Mouse (Mus musculus) myocyte (in vitro differentiated cells): ENCODE results near the gene Thumpd2.

ENCODE experiments used
- CEBPB ChIP-seq: IDR thresholded peaks from 2 replicates; pipeline ENCODE4 v1.6.1; 2011; ENCODE audit warnings: mild to moderate bottlenecking, moderate library complexity; ENCODE audit not compliant: poor library complexity, insufficient read depth, severe bottlenecking
- E2F4 ChIP-seq: IDR thresholded peaks from one replicate; pipeline ENCODE4 v1.6.1; 2011; ENCODE audit warnings: mild to moderate bottlenecking, control low read depth, moderate library complexity; ENCODE audit not compliant: insufficient read depth
- MAX ChIP-seq: IDR thresholded peaks from one replicate; pipeline ENCODE4 v1.6.1; 2011; ENCODE audit warnings: low read depth, mild to moderate bottlenecking, control low read depth
- MYOD1 ChIP-seq, 3 experiments: IDR thresholded peaks; one replicate each; pipeline ENCODE4 v1.6.1; 2011; ENCODE audit warnings: control low read depth in 2 of 3, low read depth in 2 of 3, mild to moderate bottlenecking in 2 of 3, moderate library complexity in 1 of 3; ENCODE audit not compliant: insufficient read length in 2 of 3, control insufficient read depth in 1 of 3
- MYOG ChIP-seq, 3 experiments: IDR thresholded peaks; one replicate each; pipeline ENCODE4 v1.6.1; 2011; ENCODE audit warnings: control low read depth in 2 of 3, low read depth in 2 of 3, mild to moderate bottlenecking in 2 of 3; ENCODE audit not compliant: insufficient read length in 2 of 3, control insufficient read depth in 1 of 3, insufficient read depth in 1 of 3
- POLR2A ChIP-seq: IDR thresholded peaks from one replicate; pipeline ENCODE4 v1.6.1; 2011; ENCODE audit warnings: low read depth, mild to moderate bottlenecking, control low read depth, moderate library complexity; ENCODE audit not compliant: insufficient read length
- POLR2AphosphoS2 ChIP-seq: IDR thresholded peaks from one replicate; pipeline ENCODE4 v1.6.1; 2011; ENCODE audit warnings: low read depth, control low read depth; ENCODE audit not compliant: insufficient read length
- SRF ChIP-seq: IDR thresholded peaks from one replicate; pipeline ENCODE4 v1.6.1; 2011; ENCODE audit warnings: low read depth; ENCODE audit not compliant: control insufficient read depth, insufficient read length
- TCF12 ChIP-seq: IDR thresholded peaks from one replicate; pipeline ENCODE4 v1.6.1; 2011; ENCODE audit warnings: mild to moderate bottlenecking, control low read depth; ENCODE audit not compliant: poor library complexity, insufficient read depth, severe bottlenecking
- USF1 ChIP-seq: IDR thresholded peaks from one replicate; pipeline ENCODE4 v1.6.1; 2011; ENCODE audit warnings: low read depth, mild to moderate bottlenecking, control low read depth, moderate library complexity

- TF ChIP-seq CEBPB (no peak), TCF12 (no peak), POLR2AphosphoS2 (no peak), E2F4 (no peak), POLR2A (no peak), USF1 (no peak), MYOD1 (IDR thresholded peaks at IDR 0.05; ENCODE audit: control insufficient read depth in 1 of 3, insufficient read length in 2 of 3, low read depth in 2 of 3) (no peak), MAX (no peak), MYOG (IDR thresholded peaks at IDR 0.05; ENCODE audit: control insufficient read depth in 1 of 3, insufficient read depth in 1 of 3, insufficient read length in 2 of 3, low read depth in 2 of 3) (no peak), SRF (no peak)
Measured at GRCm38 (mm10) chr17:81087735-81088134, 22.9 kb upstream of the Thumpd2 start.
